Mouse (Mus musculus): ENCODE measurements at regions not wholly inside any gene's neighbourhood (a gene's known extent, or its start where the extent isn't known, plus 50 kb on each side); places are given as distances from the start of the nearest gene placed in this dataset.

GRCm38 (mm10) chr7:65802306-65802705 lies 59.2 kb upstream of the Pcsk6 start:
- H3K36me3 ChIP-seq (ENCODE audit: insufficient read depth, low read length): no peaks in the 10 kb centered on the region
- H3K4me1 ChIP-seq (ENCODE audit: insufficient read depth, low read length): no peaks in the 10 kb centered on the region
- no peak for TF ChIP-seq CTCF (IDR thresholded peaks at IDR 0.05)
- no peak overlapping the region for H3K27ac ChIP-seq (ENCODE audit: low read depth, low read length)
- H3K9ac ChIP-seq (replicated peaks; ENCODE audit: low read length, poor library complexity, severe bottlenecking): no peak overlapping the region
- ATAC-seq (ENCODE audit: low FRiP score): no peak
- no peaks in the 10 kb centered on the region for H3K9me3 ChIP-seq (ENCODE audit: low read length)
- H3K4me3 ChIP-seq (ENCODE audit: low read depth, low read length): no peak overlapping the region
- H3K4me2 ChIP-seq (ENCODE audit: low read depth, low read length, poor library complexity, severe bottlenecking): no peak overlapping the region
- no peak for DNase-seq (ENCODE audit: low spot score)
- 92% methylated on average over 5 of the region's 5 CpGs for WGBS
- H3K27me3 ChIP-seq (ENCODE audit: insufficient read depth, low read length): no peaks in the 10 kb centered on the region

DNA sequence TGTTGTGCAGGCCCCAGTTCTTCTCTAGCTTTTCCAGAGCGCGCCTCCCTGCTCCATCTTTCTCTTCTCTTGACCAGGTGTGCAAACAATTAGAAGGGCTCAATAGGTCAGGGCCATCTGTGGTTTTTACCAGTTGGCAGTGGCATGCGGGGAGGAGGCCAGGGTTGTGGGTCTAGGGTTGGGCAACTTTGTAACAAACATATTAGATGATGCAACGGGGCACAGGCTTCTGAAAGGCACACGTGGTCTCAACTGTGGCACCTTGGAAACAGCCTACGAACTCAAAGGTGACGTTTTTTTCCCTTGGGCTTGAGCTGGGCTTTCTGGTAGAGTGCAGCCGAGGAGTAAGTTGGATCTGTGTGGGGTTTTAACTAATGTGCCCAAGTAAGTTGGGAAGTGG lies 58.7 kb upstream of the Pcsk6 start:
- no peak for ATAC-seq (ENCODE audit: low FRiP score)
- H3K9ac ChIP-seq (replicated peaks; ENCODE audit: low read length, poor library complexity, severe bottlenecking): no peak overlapping the region

DNA sequence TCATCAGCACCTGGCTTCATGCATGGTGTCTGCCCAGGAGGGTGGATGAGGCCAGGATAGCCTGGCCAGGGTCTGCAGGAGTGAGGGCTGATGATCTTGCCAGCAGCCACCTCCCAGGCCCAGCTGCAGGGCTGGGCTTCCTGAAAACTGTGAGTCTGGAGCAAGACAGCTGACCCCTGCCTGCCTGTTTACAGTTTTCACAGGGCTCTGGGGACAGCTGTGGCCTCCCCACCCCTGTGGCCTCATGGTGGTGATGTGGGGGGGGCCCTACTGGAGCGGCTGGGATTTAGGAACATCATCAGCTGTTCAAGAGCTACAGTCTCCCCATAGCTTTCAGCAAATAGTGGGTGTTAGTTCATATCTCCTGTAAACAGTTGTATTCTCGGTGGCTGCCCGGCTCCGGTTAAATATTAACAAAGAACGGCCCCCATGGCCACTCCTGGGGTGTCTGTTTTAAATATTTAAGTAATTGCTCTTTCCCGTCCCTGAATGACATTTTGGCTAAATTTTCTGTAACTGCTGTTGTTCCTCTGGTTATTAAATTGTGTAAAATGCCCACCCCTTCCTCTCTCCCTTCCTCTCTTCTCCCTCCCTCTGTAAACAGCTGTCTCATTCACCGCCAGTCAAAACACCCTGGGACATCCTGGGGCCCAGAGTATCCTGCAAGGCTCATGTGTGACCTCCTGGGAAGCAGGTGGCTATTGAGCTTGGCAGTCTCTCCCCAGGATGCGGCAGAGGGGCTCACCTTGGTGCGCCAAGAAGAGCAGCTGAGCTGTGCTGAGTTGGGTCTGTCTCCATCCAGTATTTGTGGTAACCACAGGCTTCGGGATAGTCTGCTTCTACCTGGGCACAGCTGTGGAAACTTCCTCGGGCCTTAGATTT lies 57.9 kb upstream of the Pcsk6 start:
- H3K27ac ChIP-seq (ENCODE audit: low read depth, low read length): no peak overlapping the region
- no peak for TF ChIP-seq CTCF (IDR thresholded peaks at IDR 0.05)
- no peak overlapping the region for H3K9ac ChIP-seq (replicated peaks; ENCODE audit: low read length, poor library complexity, severe bottlenecking)
- no peaks in the 10 kb centered on the region for H3K36me3 ChIP-seq (ENCODE audit: insufficient read depth, low read length)
- DNase-seq (ENCODE audit: low spot score) (no peak), ATAC-seq (ENCODE audit: low FRiP score) (no peak)
- H3K9me3 ChIP-seq (ENCODE audit: low read length): no peaks in the 10 kb centered on the region
- no peak overlapping the region for H3K4me3 ChIP-seq (ENCODE audit: low read depth, low read length)
- no peaks in the 10 kb centered on the region for H3K27me3 ChIP-seq (ENCODE audit: insufficient read depth, low read length)
- no peak overlapping the region for H3K4me2 ChIP-seq (ENCODE audit: low read depth, low read length, poor library complexity, severe bottlenecking)
- WGBS: 56% methylated on average over 11 of the region's 11 CpGs
- H3K4me1 ChIP-seq (ENCODE audit: insufficient read depth, low read length): no peaks in the 10 kb centered on the region

More for the DNA sequence above, 58.7 kb upstream of the Pcsk6 start:
- no peak overlapping the region for H3K4me2 ChIP-seq (ENCODE audit: low read depth, low read length, poor library complexity, severe bottlenecking)
- H3K36me3 ChIP-seq (ENCODE audit: insufficient read depth, low read length): no peaks in the 10 kb centered on the region
- TF ChIP-seq CTCF (IDR thresholded peaks at IDR 0.05): no peak
- H3K27ac ChIP-seq (ENCODE audit: low read depth, low read length): no peak overlapping the region
- 91% methylated on average over 8 of the region's 8 CpGs for WGBS
- H3K4me3 ChIP-seq (ENCODE audit: low read depth, low read length): no peak overlapping the region
- H3K27me3 ChIP-seq (ENCODE audit: insufficient read depth, low read length): no peaks in the 10 kb centered on the region
- H3K4me1 ChIP-seq (ENCODE audit: insufficient read depth, low read length): no peaks in the 10 kb centered on the region
- DNase-seq (ENCODE audit: low spot score): no peak
- H3K9me3 ChIP-seq (ENCODE audit: low read length): no peaks in the 10 kb centered on the region

Measured in midbrain, postnatal 0 days (tissue).